Mouse (Mus musculus): ENCODE data around the gene Ppp1r14c.

DNA sequence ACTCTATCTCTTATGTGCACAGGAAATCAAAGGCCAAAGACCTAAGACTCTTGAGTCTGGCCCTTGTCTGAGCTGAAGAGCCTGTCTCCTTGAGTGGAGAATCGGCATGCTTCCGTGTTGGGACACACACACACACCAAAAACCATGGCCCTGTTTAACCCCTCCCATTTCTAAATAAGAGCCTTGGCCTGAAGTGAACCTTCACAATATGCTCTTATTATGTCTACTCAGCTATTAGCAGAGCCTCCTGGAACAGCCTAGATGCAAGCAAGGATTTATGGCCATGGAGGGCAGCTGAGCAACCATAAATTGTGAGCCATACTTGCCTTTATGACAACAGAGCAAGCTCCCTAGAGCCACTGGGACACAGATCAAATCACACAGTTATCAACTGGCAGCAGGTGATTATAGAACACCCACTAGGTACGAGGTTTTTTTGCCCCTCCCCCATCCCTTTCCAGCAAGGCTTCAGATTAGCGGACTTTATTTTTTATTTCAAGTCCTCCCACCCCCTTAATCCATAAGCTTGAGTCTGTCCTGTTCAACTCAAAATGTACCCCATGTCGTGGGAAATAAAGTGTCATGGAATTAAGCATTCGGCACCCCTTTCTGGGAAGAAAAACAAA is 42.3 kb downstream of the Ppp1r14c start:
- TF ChIP-seq CTCF (IDR thresholded peaks at IDR 0.05; ENCODE audit: low read depth) (no peak), EP300 (optimal IDR thresholded peaks at IDR 0.05) (no peak)

All from stomach, postnatal 0 days (tissue).